Mouse (Mus musculus): ENCODE results near the gene Dtx2. TPM values are rescaled to one million over a fixed set of nuclear protein-coding genes. Genes with fewer than 3 reads are reported as not detected.
A peak's percentile ranks its signal among the peaks of the same experiment; 100 is the strongest.

The Dtx2 gene
- polyA plus RNA-seq, 1 experiment from 2014 or later = 29.9 TPM

DNA sequence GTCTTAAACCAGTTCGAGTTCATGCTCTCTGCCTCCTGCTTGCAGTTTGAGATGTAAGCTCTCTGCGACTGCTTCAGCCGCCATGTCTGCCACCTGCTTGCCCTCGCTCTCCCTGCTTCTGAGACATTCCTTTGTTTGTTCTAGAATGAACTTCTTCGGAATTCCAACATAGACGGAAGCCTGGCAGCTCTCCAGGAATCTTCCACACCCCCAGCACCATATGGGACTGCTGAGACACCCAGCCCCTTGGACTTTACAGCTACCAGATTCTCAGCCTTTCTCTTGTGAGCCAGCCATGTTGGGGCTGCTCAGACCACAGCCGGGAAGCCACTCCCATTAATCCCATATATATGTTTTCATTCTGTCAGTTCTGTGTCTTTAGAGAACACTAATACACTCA lies 81.7 kb downstream of the Dtx2 start:
- Histone ChIP-seq H3K27ac (peak overlapping the region; percentile 79), H3K4me1 (peaks cover 12% of the 10 kb centered on the region; the same call in 1 of the 2 replicates), H3K27me3 (no peaks in the 10 kb centered on the region), H3K4me2 (no peak overlapping the region), H3K36me3 (no peaks in the 10 kb centered on the region), H3K9me3 (replicated peaks) (no peaks in the 10 kb centered on the region), H3K4me3 (replicated peaks) (no peak overlapping the region), H3K9ac (no peak overlapping the region)
- 0 out of 2 replicates have a peak, but pooled peaks have one; percentile 32 for ATAC-seq (replicated peaks; ENCODE audit: low FRiP score)
- WGBS = 26% methylated on average over 7 of the region's 7 CpGs

DNA sequence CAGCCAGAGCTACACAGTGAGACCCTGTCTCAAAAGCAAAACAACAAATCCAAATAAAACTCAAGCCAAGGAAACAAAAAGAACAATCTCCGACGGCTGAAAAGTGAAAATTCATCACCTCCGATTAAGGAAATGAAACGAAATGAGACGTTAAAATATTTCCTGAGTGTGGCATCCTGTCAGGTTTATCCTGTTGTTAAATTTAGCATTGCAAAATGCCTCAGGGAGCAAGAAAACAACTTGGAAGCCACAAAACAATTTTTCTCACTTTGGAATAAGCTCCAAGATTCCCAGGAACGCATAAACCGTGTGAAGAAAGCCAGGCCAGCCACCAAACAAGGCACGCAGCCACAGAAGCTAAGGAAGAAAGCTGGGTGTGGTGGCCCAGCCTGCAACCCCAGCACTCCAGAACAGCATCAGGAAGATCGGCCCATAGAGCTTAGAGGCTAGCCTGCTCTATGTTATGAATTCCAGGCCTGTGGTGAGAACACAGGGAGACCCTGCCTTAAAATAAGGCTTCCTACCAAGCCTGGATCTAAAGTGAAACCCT lies 82.5 kb downstream of the Dtx2 start:
- Histone ChIP-seq H3K9me3 (replicated peaks) (no peaks in the 10 kb centered on the region), H3K4me3 (replicated peaks) (no peak overlapping the region), H3K4me1 (peaks cover 12% of the 10 kb centered on the region; the same call in 1 of the 2 replicates), H3K4me2 (no peak overlapping the region), H3K9ac (no peak overlapping the region), H3K27me3 (no peaks in the 10 kb centered on the region), H3K27ac (peak overlapping the region; percentile 79), H3K36me3 (no peaks in the 10 kb centered on the region)
- ATAC-seq (replicated peaks; ENCODE audit: low FRiP score) = no peak
- WGBS = 61% methylated on average over 9 of the region's 9 CpGs

GRCm38 (mm10) chr5:136078136-136078535 lies 83.5 kb downstream of the Dtx2 start:
- no peak overlapping the region for H3K4me3 ChIP-seq (replicated peaks)
- no peak overlapping the region for H3K4me2 ChIP-seq
- H3K27ac ChIP-seq = no peak overlapping the region
- 93% methylated on average over 5 of the region's 5 CpGs for WGBS
- no peak overlapping the region for H3K9ac ChIP-seq
- H3K36me3 ChIP-seq = no peaks in the 10 kb centered on the region
- no peaks in the 10 kb centered on the region for H3K27me3 ChIP-seq
- peaks cover 13% of the 10 kb centered on the region; the same call in 1 of the 2 replicates for H3K4me1 ChIP-seq
- no peaks in the 10 kb centered on the region for H3K9me3 ChIP-seq (replicated peaks)
- no peak for ATAC-seq (replicated peaks; ENCODE audit: low FRiP score)

DNA sequence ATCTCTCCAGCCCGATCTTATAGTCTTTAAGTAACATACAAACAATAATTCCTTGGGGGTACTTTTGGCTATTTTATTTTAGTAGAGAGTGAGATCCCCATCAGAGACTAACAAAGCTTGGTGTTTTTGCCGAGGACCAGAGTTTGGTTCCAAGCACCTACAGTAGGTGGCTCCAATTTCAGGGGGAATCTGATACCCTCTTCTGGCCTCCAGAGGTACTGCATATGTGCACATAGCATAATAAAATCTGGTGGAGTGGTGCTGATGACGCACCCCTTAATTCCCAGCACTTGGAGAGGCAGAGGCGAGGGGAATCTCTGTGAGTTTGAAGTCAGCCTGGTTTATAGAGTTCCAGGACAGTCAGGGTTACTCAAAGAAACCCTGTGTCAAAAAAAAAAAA lies 87.7 kb downstream of the Dtx2 start:
- Histone ChIP-seq H3K4me3 (replicated peaks) (no peak overlapping the region), H3K27ac (no peak overlapping the region), H3K4me2 (no peak overlapping the region), H3K36me3 (no peaks in the 10 kb centered on the region), H3K27me3 (no peaks in the 10 kb centered on the region), H3K9ac (no peak overlapping the region), H3K4me1 (peaks cover 28% of the 10 kb centered on the region), H3K9me3 (replicated peaks) (no peaks in the 10 kb centered on the region)
- no peak for ATAC-seq (replicated peaks; ENCODE audit: low FRiP score)
- WGBS = 82% methylated on average over 4 of the region's 4 CpGs

Other genes starting within 250 kb of the Dtx2 start
- 0.17 and 0.39 TPM in 2 replicates for gene Styxl1, start 216.4 kb upstream of the Dtx2 start, polyA plus RNA-seq (2015; fragmentation: Nextera tagmentation; extraction: Ambion mirVana)
- 568 and 588 TPM in 2 replicates for gene Mdh2, start 216.3 kb upstream of the Dtx2 start, polyA plus RNA-seq (2015; fragmentation: Nextera tagmentation; extraction: Ambion mirVana)
- 0.55 and 1.2 TPM in 2 replicates for gene Srrm3, start 187.9 kb upstream of the Dtx2 start, polyA plus RNA-seq (2015; fragmentation: Nextera tagmentation; extraction: Ambion mirVana)
- gene Hspb1, start 106.9 kb upstream of the Dtx2 start, polyA plus RNA-seq (2015; fragmentation: Nextera tagmentation; extraction: Ambion mirVana) = 70.0 and 72.9 TPM in 2 replicates
- gene Ywhag, start 60.2 kb upstream of the Dtx2 start, polyA plus RNA-seq (2015; fragmentation: Nextera tagmentation; extraction: Ambion mirVana) = 179 and 189 TPM in 2 replicates
- 9.6 and 10.1 TPM in 2 replicates for gene Ssc4d, start 20.3 kb upstream of the Dtx2 start, polyA plus RNA-seq (2015; fragmentation: Nextera tagmentation; extraction: Ambion mirVana)
- gene Zp3, start 14.7 kb upstream of the Dtx2 start, polyA plus RNA-seq (2015; fragmentation: Nextera tagmentation; extraction: Ambion mirVana) = 0.30 TPM in 1 of 2 replicates, not detected in the other
- 2.6 and 5.9 TPM in 2 replicates for gene Upk3b, start 43.7 kb downstream of the Dtx2 start, polyA plus RNA-seq (2015; fragmentation: Nextera tagmentation; extraction: Ambion mirVana)
- 2.8 and 3.2 TPM in 2 replicates for gene Upk3bl, start 59.7 kb downstream of the Dtx2 start, polyA plus RNA-seq (2015; fragmentation: Nextera tagmentation; extraction: Ambion mirVana)
- 15.4 and 18.5 TPM in 2 replicates for gene Rasa4, start 89.1 kb downstream of the Dtx2 start, polyA plus RNA-seq (2015; fragmentation: Nextera tagmentation; extraction: Ambion mirVana)
- gene Polr2j, start 121.8 kb downstream of the Dtx2 start, polyA plus RNA-seq (2015; fragmentation: Nextera tagmentation; extraction: Ambion mirVana) = 249 and 260 TPM in 2 replicates
- 33.6 and 40.2 TPM in 2 replicates for gene Lrwd1, start 141.3 kb downstream of the Dtx2 start, polyA plus RNA-seq (2015; fragmentation: Nextera tagmentation; extraction: Ambion mirVana)
- gene Alkbh4, start 141.3 kb downstream of the Dtx2 start, polyA plus RNA-seq (2015; fragmentation: Nextera tagmentation; extraction: Ambion mirVana) = 15.7 and 16.9 TPM in 2 replicates
- 6.0 and 6.3 TPM in 2 replicates for gene Orai2, start 175.9 kb downstream of the Dtx2 start, polyA plus RNA-seq (2015; fragmentation: Nextera tagmentation; extraction: Ambion mirVana)
- gene Prkrip1, start 204.2 kb downstream of the Dtx2 start, polyA plus RNA-seq (2015; fragmentation: Nextera tagmentation; extraction: Ambion mirVana) = 50.8 and 51.3 TPM in 2 replicates

Data from kidney, embryonic 15.5 days (tissue).